Mouse (Mus musculus) cerebellum, adult 2 months (tissue): ENCODE measurements around the gene Msi2.

Experiments used
- CTCF ChIP-seq: fragments of 200-500 bp; IDR thresholded peaks from 2 replicates; pipeline ENCODE4 v1.5.1; 2011; ENCODE audit warnings: low read depth, mild to moderate bottlenecking, control low read depth, low read length, moderate library complexity, borderline replicate concordance; ENCODE audit not compliant: insufficient read depth
- POLR2A ChIP-seq: fragments of 200-500 bp; IDR thresholded peaks from 2 replicates; pipeline ENCODE4 v1.6.1; 2011; ENCODE audit warnings: low read length, control low read depth, borderline replicate concordance; ENCODE audit not compliant: insufficient read depth

DNA sequence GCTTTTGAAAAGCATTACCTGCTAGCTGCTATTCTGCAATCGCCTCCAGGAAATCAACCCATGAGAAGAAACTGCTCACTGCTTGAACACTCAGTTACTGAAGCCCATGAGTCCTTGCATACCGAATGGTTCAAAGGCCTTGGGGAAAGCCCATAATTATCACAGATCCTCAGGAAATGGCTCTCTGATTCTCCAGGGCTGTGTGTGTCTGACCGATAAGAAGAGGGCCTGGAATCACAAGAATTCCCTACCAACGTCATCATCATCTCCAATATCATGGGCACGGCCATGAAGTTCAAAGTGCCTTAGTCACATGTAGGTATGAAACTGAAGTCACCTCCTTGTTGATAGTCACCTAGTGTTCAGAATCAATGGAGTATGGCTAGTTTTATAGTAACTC lies 196.2 kb downstream of the Msi2 start:
- TF ChIP-seq CTCF (no peak), POLR2A (no peak)
